Mouse (Mus musculus): ENCODE results near the gene Prpf40b. TPM values are rescaled to one million over a fixed set of nuclear protein-coding genes. Genes with fewer than 3 reads are reported as not detected.

Gene Prpf40b
- total RNA-seq, 2 experiments from 2014 or later, result 10.7 to 13.5 TPM

DNA sequence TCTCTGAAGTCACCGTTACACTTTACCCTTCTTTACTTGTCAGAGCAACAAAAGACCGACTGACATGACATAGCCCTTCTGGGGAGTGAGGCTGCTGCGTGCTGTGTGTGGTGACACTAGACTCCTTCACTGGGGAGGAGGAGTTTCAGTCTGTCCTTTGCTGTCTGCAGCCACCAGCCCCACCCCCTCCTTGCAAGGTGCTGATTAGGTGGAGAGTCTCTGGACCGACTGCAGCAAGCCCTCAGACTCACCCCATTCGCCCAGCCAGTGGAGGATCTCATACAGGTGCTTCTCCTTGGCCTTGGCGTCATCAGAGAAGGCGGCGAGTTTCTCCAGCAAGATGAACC lies 9.7 kb upstream of the Prpf40b start:
- no peak for ATAC-seq (replicated peaks; ENCODE audit: poor library complexity, severe bottlenecking)

- ATAC-seq (replicated peaks; ENCODE audit: poor library complexity, severe bottlenecking), result no peak
Measured at GRCm38 (mm10) chr15:99290586-99290985, 4.3 kb upstream of the Prpf40b start.

DNA sequence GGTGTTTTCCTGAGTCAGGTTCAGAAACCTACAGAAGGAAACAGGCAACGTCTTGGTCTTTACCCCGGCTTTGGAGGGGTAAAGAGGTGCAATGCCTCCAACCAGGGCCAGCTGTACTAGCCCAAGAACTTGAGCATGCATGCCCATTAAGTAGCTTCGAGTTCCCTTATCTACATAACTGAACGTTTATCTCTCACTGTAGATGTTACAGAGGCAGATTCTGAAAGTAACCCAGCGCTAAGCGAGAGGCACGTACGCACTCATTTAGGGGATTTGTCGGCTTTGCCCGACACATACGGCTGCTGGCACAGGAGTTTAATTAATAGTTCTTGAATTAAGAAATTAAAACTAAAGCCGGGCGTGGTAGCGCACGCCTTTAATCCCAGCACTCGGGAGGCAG lies 600 bp upstream of the Prpf40b start:
- ATAC-seq (replicated peaks; ENCODE audit: poor library complexity, severe bottlenecking), result no peak

- no peak for ATAC-seq (replicated peaks; ENCODE audit: poor library complexity, severe bottlenecking)
Measured at GRCm38 (mm10) chr15:99295484-99295981, 646 bp downstream of the Prpf40b start, which contains the start of gene Fam186b. TSS of gene Fam186b (minus strand) at chr15:99295888.

DNA sequence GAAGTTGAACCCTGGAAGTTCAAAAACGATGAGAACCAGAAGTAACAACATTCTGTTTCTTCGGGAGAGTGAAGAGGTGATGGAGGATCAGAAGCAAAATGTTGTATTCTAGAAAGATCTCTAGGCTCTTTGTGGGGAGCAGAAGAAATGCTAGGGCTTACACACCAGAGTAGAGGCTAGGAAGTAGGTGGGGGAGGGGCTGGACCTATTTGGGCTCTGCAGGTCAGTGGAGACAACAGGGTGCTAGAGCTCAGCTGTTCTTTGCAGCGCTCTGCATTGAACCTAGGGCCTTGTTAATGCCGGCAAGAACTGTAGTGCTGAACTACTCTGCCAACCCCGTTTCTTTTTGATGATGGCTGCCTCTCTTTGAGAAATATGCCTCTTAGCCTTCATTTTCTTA lies 1.3 kb downstream of the Prpf40b start:
- no peak for ATAC-seq (replicated peaks; ENCODE audit: poor library complexity, severe bottlenecking)

DNA sequence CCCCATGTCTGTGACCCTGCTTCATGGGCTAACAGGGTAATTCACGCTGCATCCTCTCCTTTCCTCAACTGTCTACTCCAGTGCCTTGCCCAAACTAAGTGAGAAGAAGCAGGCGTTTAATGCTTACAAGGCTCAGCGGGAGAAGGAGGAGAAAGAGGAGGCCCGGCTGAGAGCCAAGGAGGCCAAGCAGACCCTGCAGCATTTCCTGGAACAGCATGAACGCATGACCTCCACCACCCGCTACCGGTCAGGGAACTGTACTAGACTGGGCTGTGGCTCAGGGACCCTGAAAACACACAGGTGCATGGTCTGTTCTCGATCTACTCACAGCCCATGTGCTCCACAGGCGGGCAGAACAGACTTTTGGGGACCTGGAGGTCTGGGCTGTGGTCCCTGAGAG lies 12.6 kb downstream of the Prpf40b start:
- ATAC-seq (replicated peaks; ENCODE audit: poor library complexity, severe bottlenecking), result no peak

- no peak for ATAC-seq (replicated peaks; ENCODE audit: poor library complexity, severe bottlenecking)
Measured at GRCm38 (mm10) chr15:99309549-99309948, 14.7 kb downstream of the Prpf40b start.

GRCm38 (mm10) chr15:99310617-99311016 lies 15.7 kb downstream of the Prpf40b start:
- ATAC-seq (replicated peaks; ENCODE audit: poor library complexity, severe bottlenecking), result no peak

GRCm38 (mm10) chr15:99314891-99315290 lies 20.0 kb downstream of the Prpf40b start:
- ATAC-seq (replicated peaks; ENCODE audit: poor library complexity, severe bottlenecking), result no peak

- peak; percentile 61 for ATAC-seq (replicated peaks; ENCODE audit: poor library complexity, severe bottlenecking)
Measured at GRCm38 (mm10) chr15:99316314-99317266, 21.7 kb downstream of the Prpf40b start.

DNA sequence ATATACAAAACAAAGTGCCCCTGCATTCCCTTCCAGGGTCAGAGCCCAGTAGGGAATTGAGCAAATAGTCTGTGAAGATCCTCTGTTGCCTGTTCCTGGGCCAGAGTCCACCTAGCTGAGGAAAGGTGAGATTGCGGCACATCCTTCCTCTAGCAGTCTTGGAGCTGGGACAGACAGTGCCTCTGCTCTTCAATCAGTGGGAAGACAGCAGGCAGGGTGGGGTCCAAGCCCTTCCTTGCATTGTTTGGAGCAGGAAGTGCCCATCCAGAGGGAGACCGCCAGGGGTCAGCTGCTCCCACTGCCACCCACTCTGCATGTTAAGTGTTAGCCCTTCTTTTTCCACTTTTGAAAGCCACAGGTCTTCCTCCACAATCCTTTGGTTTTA lies 22.4 kb downstream of the Prpf40b start:
- no peak; the same call in 1 of the 2 replicates for ATAC-seq (replicated peaks; ENCODE audit: poor library complexity, severe bottlenecking)

DNA sequence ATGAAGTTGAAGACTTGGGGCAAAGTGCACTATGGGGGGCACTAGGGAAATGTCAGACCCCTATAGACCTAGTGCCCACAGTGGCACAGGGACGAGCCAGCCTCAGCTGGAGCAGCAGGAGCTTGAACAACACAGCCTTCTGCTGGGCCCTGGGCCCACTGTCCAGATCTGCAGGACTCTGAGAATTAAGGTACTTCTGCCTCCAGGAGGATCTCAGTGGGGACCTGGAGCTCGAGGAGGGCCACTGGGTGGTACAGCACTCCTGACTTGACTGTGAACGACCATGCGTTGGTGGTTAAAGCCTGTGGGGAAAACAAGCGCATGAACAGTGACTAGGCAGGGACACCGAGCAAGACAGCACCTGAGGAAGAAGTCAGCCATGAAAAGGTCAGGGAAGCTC lies 23.2 kb downstream of the Prpf40b start:
- no peak for ATAC-seq (replicated peaks; ENCODE audit: poor library complexity, severe bottlenecking)

GRCm38 (mm10) chr15:99318861-99319410 lies 24.0 kb downstream of the Prpf40b start:
- no peak for ATAC-seq (replicated peaks; ENCODE audit: poor library complexity, severe bottlenecking)

GRCm38 (mm10) chr15:99319411-99319871 lies 24.6 kb downstream of the Prpf40b start:
- ATAC-seq (replicated peaks; ENCODE audit: poor library complexity, severe bottlenecking), result no peak

GRCm38 (mm10) chr15:99320168-99320674 lies 25.3 kb downstream of the Prpf40b start:
- ATAC-seq (replicated peaks; ENCODE audit: poor library complexity, severe bottlenecking), result no peak

- no peak for ATAC-seq (replicated peaks; ENCODE audit: poor library complexity, severe bottlenecking)
Measured at GRCm38 (mm10) chr15:99320978-99321377, 26.1 kb downstream of the Prpf40b start.

GRCm38 (mm10) chr15:99324151-99324550 lies 29.3 kb downstream of the Prpf40b start:
- no peak for ATAC-seq (replicated peaks; ENCODE audit: poor library complexity, severe bottlenecking)

DNA sequence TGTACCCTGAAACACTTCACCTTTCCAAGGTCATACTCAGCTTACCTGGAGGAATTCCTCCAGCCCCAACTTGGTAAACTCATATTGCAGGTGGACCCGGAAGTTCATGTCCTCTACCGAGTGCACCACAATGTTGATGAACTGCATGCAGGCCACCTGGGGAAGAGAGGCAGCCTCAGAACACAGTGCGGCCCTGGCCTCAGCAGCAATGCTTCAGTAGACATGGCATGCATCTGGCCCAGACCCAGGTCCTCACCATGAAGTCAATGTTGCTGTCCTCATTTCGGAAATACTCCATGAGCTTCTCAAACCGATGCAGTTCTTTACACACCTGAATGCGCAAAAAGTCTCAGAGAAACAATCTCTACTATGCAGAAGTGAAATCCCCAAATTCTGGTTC lies 30.7 kb downstream of the Prpf40b start:
- no peak for ATAC-seq (replicated peaks; ENCODE audit: poor library complexity, severe bottlenecking)

DNA sequence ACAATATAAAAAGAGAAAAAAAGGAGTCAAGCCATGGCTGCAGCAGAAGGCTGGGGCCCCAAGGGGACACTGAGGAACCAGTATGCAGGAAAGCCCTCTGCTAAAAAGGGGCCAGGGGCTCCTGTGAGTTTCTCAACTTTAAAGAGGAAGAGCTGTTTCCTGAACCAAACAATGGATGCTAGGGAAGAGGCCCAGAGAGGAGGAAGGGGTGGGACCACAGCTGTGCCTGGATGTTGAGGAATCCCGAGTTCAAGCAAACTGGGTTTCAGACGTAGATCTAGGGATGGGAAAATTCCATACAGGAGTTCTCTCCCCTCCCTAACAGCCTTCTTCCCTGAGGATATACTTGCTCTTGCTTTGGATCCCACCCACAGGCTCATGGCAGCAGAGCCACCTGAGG lies 31.5 kb downstream of the Prpf40b start:
- 0 out of 2 replicates have a peak, but pooled peaks have one; percentile 8 for ATAC-seq (replicated peaks; ENCODE audit: poor library complexity, severe bottlenecking)

- peak; percentile 56 for ATAC-seq (replicated peaks; ENCODE audit: poor library complexity, severe bottlenecking)
Measured at GRCm38 (mm10) chr15:99326959-99327358, 32.1 kb downstream of the Prpf40b start.

- ATAC-seq (replicated peaks; ENCODE audit: poor library complexity, severe bottlenecking), result no peak
Measured at GRCm38 (mm10) chr15:99328011-99328410, 33.1 kb downstream of the Prpf40b start.

Measured in granulocyte monocyte progenitor cell, adult 5-6 weeks (primary cell).